Mouse (Mus musculus): ENCODE results near the gene Eif2b3.

The Eif2b3 gene

GRCm38 (mm10) chr4:117095551-117096452, 76.6 kb downstream of the Eif2b3 start, which contains the start of gene Ptch2:
TSS of gene Ptch2 (plus strand) at chr4:117096075.
- peak; percentile 38 for DNase-seq

- DNase-seq = no peak
Measured at GRCm38 (mm10) chr4:117096666-117097065, 77.5 kb downstream of the Eif2b3 start.

GRCm38 (mm10) chr4:117097969-117098763, 79.0 kb downstream of the Eif2b3 start:
- DNase-seq = no peak

GRCm38 (mm10) chr4:117098764-117099036, 79.5 kb downstream of the Eif2b3 start:
- no peak for DNase-seq

GRCm38 (mm10) chr4:117100036-117100435, 80.8 kb downstream of the Eif2b3 start:
- no peak for DNase-seq

GRCm38 (mm10) chr4:117101218-117101617, 82.0 kb downstream of the Eif2b3 start:
- no peak for DNase-seq

GRCm38 (mm10) chr4:117104672-117105071, 85.5 kb downstream of the Eif2b3 start:
- DNase-seq = no peak

- DNase-seq = no peak
Measured at GRCm38 (mm10) chr4:117105127-117105526, 85.9 kb downstream of the Eif2b3 start.

GRCm38 (mm10) chr4:117107813-117108523, 88.8 kb downstream of the Eif2b3 start:
- DNase-seq = no peak

- DNase-seq = no peak
Measured at GRCm38 (mm10) chr4:117108524-117108849, 89.3 kb downstream of the Eif2b3 start.

- DNase-seq = no peak
Measured at GRCm38 (mm10) chr4:117109330-117109729, 90.1 kb downstream of the Eif2b3 start.

GRCm38 (mm10) chr4:117110249-117110648, 91.0 kb downstream of the Eif2b3 start:
- no peak for DNase-seq

GRCm38 (mm10) chr4:117110985-117111384, 91.8 kb downstream of the Eif2b3 start:
- DNase-seq = no peak

- DNase-seq = no peak
Measured at GRCm38 (mm10) chr4:117113237-117113636, 94.0 kb downstream of the Eif2b3 start.

GRCm38 (mm10) chr4:117115592-117115991, 96.4 kb downstream of the Eif2b3 start:
- DNase-seq = no peak

- DNase-seq = no peak
Measured at GRCm38 (mm10) chr4:117117931-117118330, 98.7 kb downstream of the Eif2b3 start.

- DNase-seq = no peak
Measured at GRCm38 (mm10) chr4:117119636-117120035, 100.4 kb downstream of the Eif2b3 start.

GRCm38 (mm10) chr4:117120052-117120444, 100.8 kb downstream of the Eif2b3 start:
- no peak for DNase-seq

GRCm38 (mm10) chr4:117120445-117121414, 101.5 kb downstream of the Eif2b3 start:
- peak; percentile 94 for DNase-seq

- DNase-seq = no peak
Measured at GRCm38 (mm10) chr4:117122209-117122608, 103.0 kb downstream of the Eif2b3 start.

GRCm38 (mm10) chr4:117123546-117124217, 104.5 kb downstream of the Eif2b3 start:
- DNase-seq = no peak

GRCm38 (mm10) chr4:117124218-117124517, 105.0 kb downstream of the Eif2b3 start:
- no peak for DNase-seq

Data from right cerebral cortex, postnatal 25 days (tissue).